Mouse (Mus musculus) 416B (cell line): Measurements from ENCODE around the gene Arhgap45.
A peak's percentile ranks its signal among the peaks of the same experiment; 100 is the strongest.

Experiments
- DNase-seq: peaks from one replicate; pipeline ENCODE4 v3.0.0; 2011; ENCODE audit warnings: low read depth

Gene Arhgap45

DNA sequence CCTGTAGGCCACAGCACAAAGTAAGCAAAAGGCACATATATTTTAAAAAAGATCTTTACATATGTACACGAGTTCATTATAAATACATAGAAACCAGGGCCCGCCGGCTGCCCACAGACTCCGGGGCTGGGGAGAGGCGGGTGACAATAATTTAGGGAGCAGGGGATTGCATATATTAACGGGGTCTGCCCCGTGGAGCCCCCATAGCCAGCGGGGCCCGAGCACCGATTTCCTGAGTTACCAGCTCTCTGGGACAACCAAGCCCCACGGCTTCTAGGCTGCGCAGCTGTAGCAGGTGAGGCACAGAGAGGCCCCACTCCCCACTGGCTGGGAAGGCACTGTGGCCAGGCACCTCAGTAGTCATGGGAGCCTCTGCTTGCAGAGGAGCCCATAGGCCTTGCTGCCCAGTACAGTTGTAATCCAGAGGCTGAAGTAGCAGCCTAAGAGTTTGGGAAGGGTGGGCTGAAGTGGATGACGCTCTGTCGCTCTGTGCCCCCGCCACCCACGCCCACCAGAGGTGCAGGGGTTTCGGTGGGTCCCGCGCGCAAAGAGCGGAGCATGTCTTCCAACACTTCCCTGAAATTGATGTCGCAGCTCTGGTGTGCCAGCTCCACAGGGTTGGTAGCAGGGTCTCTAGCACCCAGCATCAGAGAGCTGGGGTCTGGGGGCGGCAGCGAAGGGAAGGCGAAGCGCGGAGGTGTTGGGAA lies 40.7 kb downstream of the Arhgap45 start:
- DNase-seq, result no peak

DNA sequence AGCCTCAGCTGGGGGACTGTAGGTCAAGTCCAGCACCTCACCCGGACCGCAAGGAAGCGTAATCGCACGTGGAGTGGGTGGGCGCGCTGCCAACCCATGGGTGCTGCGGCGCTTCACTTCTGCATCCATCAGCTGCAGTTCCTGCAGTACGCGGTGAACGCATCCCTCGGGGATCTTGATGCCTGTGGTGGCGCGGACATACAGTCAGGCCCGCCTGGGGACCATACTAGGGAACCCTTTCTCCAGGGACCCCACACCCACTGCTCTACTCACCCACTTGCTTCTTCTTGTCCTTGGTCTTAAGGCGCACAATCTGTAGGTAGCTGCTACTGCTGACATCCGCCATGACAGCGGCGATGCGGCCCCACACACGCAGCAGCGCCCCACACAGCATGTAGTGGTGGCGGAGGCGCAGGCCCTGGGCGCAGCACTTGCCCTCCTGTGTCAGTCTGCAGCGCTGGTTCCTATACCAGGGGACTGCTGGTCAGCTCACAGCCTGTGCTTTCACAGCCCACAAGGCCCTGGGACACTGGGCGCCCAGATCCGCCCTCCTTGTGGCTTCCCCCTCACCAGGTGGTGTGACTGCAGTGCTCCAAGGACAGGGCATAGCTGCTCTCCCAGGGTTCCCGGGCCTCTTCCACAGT lies 41.4 kb downstream of the Arhgap45 start:
- DNase-seq, result no peak

DNA sequence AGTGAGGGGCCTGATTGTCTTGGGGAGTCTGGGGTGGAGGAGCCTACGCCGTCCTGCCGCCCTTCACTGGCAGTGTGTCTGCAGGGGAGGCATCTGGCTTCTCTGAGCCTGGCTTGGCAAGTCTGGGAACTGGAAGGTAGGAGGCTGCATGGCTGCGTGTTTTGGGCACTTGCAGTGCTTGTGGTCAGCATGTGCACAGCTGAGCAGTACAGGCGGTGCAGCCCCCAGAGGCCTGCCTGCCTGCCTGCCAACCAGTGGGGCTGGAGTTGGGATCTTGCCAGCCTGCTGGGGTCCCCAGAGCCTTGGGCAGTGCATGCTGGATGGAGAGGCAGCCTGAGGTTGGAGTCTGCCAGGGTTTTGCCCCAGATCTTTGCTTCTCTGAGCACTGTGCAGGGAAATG lies 46.7 kb downstream of the Arhgap45 start:
- no peak for DNase-seq

GRCm38 (mm10) chr10:80063877-80064650 lies 47.6 kb downstream of the Arhgap45 start:
- no peak for DNase-seq

- DNase-seq, result no peak
These were observed 52.8 kb downstream of the Arhgap45 start for GRCm38 (mm10) chr10:80069251-80069650.

- no peak for DNase-seq
These were observed 53.5 kb downstream of the Arhgap45 start for GRCm38 (mm10) chr10:80069948-80070450.

- peak; percentile 99 for DNase-seq
These were observed 54.5 kb downstream of the Arhgap45 start for GRCm38 (mm10) chr10:80070837-80071515.

- no peak for DNase-seq
These were observed 55.1 kb downstream of the Arhgap45 start for GRCm38 (mm10) chr10:80071516-80071900.

- no peak for DNase-seq
These were observed 56.4 kb downstream of the Arhgap45 start for GRCm38 (mm10) chr10:80072623-80073489.

DNA sequence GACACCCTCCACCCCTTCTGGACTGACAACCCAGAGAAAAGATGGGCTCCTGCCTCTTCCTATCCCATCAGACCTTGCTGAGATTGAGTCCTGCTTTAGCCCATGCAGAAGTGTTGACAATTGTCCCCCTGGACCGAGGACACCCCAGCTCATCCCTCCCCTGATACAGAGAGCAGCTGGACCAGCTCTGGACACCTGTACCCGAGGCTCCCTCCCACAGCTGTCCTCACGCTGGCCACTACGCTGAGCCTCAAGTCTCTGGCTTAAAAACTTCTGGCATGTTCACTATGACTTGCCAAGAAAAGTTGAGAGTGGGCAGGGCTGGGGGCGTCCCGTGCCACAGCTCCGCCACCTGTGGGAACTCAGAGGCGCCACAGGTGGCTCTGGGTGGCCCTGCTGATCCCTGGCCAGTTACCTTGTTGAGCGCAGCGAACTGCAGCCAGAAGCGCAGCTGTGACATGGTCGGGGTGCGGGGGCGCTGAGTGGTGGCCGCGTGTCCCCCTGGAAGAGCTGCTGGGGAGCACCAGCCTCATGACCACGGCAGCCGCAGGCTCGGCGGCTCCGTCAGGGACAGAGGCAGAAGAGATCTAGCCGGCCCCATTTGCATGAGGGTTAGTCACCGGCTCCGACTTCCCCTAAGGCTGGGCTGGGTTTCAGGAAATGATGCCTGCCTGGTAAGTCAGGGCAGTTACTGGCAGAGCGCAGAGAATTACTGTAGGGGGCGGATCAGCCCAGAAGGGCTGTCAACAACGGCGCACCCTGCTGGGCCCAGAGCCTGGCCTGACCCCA lies 58.6 kb downstream of the Arhgap45 start:
- peak; percentile 96 for DNase-seq

GRCm38 (mm10) chr10:80075924-80076323 lies 59.5 kb downstream of the Arhgap45 start:
- DNase-seq, result no peak

- DNase-seq, result no peak
These were observed 59.9 kb downstream of the Arhgap45 start for GRCm38 (mm10) chr10:80076386-80076785.

DNA sequence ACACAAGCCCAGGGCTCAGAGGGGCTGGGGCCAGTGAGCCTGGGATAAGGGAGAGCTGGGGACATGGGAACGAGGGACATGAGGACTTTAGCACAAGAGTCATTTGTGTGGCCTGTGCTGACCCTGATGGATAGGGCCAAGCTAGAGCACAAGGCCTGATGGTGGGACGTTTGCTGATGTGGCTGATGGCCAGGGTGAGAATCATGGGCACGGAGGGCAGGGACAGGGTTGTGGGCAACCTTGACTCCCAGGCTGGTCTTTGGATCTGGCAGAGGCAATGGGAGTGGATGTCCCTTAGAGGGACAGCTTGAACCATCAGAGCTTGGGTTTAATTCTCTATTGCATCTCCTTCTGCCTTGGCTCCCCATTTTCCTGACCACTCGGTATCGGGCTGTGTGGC lies 60.9 kb downstream of the Arhgap45 start:
- no peak for DNase-seq

- DNase-seq, result no peak
These were observed 61.9 kb downstream of the Arhgap45 start for GRCm38 (mm10) chr10:80078366-80078765.

- peak; percentile 51 for DNase-seq
These were observed 64.1 kb downstream of the Arhgap45 start for GRCm38 (mm10) chr10:80080396-80081070.
